Mouse (Mus musculus): ENCODE measurements around the gene Cgas.

The Cgas gene

DNA sequence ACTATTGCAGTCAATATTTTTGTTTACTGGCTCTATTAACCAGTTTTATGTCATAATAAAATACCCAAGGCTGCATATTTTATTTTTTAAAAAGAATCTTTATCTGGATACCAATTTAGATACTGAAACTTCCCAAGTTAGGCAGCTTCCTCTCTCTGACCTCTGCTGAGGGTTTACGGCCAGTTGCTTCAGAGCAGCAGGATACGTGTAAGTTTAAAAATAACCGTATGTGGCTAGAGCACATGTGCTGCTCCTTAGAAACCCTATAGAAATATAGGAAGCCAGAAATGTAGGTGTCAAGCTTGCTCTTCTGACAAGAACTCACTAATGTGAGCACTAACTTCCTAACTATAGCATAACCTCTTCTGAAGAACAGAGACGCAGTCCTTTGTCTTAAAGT, 20.3 kb upstream of the Cgas start:
- no peak for DNase-seq (ENCODE audit: low read depth, low spot score)

DNA sequence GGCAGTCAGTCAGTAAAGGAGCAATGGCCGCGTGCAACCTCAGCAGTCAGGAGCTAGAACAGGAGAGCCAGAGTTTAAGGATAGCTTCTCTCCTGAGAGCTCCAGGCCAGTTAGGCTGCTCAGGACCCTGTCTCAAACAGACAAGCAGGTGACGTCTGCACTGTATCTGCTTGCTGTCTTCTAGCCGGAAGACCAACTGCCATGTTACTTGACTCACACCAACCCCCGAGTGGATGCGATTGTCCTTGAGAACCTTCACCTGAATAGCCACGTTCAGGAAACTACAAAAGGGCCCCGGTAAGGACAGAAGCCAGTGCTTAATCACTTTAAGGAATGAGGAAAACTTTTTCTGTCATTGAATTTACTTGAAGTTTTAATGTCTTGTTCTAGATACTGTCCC, 14.0 kb upstream of the Cgas start:
- DNase-seq (ENCODE audit: low read depth, low spot score), result peak; percentile 70

DNA sequence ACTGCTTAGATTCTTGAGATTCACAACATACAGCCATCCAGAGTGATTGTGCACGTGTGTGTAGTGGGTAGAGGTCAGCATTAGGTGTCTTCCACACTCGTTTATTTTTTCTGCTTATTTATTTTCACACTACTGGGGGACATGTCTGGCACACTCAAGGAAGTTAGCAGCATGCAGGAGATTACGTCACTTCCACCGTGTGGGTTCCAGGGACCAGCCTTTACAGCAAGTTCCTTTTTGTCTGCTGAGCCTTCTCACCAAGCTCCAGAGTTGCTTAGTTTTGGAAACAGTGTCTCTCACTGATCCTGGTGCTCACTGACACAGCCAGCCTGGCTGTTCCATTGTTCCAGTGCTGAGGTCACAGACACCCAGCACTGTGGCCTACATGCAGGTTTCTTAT, 8.3 kb upstream of the Cgas start:
- no peak for DNase-seq (ENCODE audit: low read depth, low spot score)

DNA sequence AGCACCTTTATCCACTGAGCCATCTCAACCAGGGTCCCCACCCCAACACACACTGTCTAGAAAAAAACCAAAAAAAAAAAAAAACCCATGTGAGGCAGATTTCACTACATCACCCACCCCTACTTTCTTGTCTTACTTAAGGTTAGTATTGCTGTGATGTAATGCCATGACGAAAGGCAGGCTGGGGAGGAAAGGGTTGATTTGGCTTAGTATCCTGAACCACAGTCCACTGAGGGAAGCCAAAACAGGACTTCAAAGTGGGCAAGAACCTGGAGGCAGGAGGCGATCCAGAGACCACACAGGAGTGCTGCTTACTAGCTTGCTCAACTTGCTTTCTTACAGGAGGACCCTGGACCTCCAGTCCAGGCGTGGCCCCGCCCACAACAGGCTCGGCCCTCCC, 7.4 kb upstream of the Cgas start:
- no peak for DNase-seq (ENCODE audit: low read depth, low spot score)

DNA sequence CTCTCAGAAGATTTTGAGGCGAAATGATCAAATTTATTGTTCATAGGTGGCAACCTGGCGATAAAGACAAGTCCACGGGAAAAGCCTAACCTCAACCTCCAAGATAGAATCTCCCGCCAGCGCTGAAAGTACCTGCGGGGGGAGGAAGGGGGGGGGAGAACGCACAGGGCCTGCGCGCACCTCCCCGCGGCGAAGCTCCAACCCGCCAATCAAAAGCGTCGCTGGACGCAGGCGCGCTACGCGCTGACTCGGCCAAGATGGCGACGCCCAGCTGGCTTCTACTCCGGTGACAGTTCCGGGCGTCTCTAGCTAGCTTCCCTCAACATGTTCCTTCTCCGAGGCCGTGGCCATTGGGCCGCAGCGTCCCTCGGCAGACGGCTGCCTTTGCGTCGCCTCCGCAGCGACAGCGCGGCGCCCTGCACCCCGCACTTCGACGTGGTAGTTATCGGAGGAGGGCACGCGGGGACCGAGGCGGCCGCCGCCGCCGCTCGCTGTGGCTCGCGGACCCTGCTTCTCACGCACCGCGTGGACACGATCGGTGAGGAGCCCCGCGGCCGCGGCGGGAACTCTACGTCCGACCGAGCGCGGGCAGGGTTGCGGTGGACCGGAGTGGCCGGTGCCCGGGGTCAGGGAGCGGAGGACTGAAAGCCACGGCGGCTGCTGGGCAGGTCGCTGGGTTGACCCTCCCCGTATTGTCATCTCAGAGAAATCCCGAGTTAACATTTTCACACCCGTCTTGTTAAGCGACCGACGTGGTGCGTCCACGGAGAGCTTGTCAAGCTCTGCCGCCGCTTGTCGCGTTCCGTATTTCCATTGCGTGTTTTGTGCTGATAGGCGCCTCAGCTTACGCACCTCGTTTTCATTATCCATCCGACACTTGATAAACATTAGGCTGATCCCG, 5.2 kb upstream of the Cgas start, which contains the start of the genes Mto1 and Gm17324:
Mto1 (plus strand) TSS at position 236 of the 901 bp plus-strand sequence.
Gm17324 (minus strand) TSS at position 814 of the 901 bp plus-strand sequence.
- DNase-seq (ENCODE audit: low read depth, low spot score), result peak; percentile 95

DNA sequence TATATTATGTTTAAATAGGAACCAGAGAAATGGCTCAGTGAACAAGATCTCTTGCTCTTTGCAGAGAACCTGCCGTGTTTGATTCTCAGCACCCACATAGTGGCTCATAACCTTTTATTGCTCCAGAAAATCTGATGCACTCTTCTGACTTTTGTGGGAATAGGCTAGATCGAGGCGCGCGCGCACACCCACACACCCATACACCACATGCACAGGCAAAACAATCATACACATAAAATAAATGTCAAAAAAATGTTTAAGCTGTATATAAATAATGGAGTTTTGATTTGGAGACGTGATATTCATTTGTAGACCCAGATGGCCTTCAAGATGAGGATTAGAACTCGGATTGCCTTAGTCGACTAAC, 4.6 kb upstream of the Cgas start:
- no peak for DNase-seq (ENCODE audit: low read depth, low spot score)

DNA sequence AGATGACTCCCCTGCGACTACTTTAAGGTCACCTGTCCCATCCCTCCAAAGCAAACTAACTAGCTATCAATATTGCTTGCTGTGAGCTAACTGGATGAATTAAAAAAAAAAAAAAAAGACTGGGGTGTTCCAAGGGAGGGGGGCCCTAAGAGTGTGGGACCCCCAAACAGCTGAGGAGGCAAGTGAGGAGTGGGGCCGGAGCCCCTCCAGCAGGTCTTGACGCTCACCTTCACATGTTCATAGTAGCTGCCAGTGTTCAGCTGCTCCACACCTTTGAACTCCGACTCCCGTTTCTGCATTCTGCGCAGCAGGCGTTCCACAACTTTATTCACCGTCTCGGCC, 829 bp downstream of the Cgas start:
- DNase-seq (ENCODE audit: low read depth, low spot score), result no peak

DNA sequence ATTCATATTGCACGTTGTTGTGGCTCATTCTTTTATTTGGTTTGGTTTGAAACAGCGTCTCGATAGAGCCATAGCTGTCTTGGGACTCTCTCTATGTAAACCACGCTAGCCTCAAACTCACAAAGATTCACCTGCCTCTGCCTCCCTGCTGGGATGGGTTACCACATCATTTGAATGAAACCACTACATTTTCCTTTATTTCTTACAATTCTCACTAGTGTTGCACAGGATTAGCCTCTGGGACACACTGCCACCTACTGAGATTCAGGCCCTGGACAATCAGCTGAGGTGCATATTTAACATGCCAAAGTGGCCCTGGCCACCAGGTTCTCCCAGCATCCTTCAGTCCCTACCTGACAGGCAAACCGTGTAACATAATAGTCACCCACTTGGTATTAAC, 3.6 kb downstream of the Cgas start:
- DNase-seq (ENCODE audit: low read depth, low spot score), result no peak

DNA sequence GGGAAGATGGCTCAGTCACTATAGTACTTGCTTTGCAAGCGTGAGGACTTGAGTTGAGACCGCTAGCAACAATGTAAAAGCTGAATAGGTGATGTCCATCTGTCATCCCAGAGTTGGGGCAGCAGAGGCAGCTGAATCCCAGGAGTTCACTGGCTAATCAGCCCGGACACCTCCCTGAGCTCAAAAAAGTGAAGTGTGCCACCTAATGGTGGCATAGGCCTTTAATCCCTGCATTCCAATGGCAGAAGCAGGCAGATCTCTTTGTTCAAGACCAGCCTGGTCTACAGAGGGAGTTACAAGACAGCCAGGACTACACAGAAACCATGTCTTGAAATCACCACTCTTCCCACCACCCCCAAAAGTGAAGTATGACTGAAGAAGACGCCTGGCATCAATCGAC, 10.6 kb downstream of the Cgas start:
- peak; percentile 37 for DNase-seq (ENCODE audit: low read depth, low spot score)

DNA sequence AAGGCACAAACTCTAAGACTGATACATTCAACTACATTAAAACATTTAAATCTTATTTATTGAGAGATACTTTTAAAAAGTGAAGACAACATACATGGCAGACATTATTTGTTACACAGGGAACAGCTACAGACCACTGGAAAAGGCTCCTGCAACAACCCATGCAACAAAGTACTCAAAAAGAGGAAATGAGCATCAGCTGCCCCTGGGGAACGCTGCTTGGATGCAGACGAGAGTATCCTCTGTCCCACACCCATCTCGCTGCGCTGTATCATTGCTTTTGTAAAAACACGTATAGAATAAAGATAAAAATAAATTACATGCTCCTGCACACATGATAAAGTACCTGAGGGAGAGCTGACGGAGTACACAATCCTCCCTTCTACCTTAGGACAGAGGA, 12.6 kb downstream of the Cgas start:
- DNase-seq (ENCODE audit: low read depth, low spot score), result no peak

DNA sequence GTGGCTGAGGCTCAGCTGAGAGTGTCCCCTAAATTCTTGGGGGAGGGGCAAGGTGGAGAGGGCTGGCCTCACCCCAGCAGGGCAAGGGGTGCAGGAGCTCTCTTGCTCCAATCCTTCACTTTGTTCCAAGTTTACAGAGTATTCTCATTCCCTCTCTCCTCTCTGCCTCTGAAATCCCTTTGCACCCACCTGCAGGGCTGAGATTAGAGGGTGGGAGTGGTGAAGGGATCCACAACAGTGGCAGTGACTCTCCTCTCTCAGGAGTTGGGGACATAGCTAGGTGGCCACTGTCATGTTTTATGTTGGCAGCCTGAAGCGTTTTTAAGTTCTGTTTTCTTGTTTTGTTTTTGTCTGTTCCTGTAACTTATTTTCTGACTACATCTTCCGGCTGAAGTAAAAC, 13.5 kb downstream of the Cgas start:
- DNase-seq (ENCODE audit: low read depth, low spot score), result no peak

DNA sequence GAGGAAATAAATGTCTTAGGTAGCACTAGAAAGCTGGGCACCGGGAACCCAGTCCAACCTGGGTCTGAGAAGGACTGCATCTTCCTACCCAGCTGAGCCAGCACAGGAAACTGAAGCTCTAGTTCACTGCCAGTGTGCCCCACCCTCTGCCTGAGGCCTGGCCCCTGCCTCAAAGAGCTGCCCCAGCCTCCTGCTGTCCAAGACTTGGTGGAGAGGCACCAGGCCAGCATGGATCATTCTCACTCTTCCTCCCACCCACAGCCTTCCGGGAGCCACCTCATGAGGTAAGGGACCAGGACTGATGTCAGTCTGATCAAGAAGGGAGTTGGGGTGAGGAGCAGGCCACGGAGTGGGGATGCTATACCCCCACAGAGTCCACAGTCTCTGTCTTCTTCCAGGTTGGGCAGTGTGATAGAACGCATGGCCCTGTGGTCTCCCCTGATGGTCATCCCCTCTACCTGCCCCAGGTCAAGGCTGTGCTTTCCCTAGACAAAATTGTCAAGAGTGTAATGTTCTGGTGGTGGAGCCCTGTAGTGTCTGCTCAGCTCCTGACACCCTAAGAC, 14.1 kb downstream of the Cgas start:
- no peak for DNase-seq (ENCODE audit: low read depth, low spot score)

DNA sequence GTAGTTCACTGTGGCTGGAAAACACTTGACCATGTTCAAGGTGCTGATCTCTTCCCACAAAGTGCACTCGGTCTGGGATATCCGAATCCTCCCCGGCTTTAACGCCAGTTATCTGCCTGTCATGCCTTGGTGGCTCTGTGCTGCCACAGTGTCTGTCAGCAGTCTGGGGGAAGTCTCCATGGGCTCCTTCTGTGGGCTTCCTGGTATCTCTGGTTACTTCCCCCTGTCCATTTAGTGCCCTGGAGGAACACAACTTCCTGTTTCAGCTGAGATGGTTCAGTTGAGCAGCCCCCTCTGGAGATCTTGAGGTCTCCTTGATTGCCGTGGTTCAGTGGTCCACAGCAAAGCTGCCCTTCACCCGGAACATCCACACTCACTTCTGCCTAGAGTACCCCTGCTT, 14.9 kb downstream of the Cgas start:
- no peak for DNase-seq (ENCODE audit: low read depth, low spot score)

DNA sequence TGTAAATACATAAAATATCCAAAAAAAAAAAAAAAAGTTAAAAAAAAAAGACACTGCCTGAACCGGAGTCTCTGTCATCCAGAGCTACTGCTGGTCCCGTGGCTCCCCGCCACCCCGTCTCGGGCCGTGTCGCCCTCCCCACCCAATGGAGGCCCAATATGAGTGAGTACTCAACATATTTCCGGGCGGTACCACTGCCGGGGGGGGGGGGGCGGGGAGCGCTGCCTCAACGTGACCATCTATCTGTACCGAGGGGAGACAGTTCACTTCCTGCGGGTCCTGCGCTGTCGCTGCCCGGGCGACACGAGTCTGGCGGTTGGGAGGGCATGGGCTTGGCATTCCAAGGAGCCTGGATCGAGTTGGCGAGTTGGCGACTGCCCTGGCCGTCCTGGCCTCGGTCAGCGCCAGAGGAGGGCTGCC, 15.7 kb downstream of the Cgas start:
- peak; percentile 39 for DNase-seq (ENCODE audit: low read depth, low spot score)

DNA sequence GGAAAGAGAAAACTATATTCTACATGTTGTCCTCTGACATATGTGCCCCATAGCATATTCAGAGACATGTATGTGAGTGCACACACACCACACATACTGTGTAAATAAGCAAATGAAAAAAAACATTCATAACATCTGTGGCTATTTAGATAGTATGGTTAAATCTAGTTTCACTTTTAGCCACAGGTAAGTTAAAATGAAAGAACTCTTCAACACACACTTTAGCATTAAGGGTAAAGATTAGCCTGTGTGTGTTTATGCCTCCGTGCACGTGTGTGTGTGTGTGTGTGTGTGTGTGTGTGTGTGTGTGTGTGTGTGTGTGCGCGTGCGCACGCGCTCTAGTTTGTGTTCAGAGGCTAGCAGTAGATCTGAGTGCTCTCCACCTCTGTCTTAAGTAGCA, 41.4 kb downstream of the Cgas start:
- no peak for DNase-seq (ENCODE audit: low read depth, low spot score)

DNA sequence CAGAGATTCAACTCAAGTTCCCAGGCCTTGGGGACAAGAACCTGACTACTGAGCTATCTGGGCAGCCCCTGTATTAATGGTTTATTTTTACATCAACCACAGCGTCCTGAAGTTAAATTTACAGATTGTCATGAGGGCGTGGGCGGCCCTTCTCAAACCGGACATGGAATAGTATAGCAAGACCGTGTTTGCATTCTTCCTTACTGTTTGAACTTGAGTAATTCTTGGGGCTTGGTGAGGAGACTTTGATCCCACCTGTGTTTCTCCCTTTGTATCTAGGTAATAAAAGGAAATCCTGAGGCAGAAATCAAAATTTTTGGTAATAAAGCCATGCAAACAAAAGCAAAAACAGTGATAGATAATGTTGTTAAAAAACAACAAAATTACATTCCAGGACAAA, 42.5 kb downstream of the Cgas start:
- no peak for DNase-seq (ENCODE audit: low read depth, low spot score)

DNA sequence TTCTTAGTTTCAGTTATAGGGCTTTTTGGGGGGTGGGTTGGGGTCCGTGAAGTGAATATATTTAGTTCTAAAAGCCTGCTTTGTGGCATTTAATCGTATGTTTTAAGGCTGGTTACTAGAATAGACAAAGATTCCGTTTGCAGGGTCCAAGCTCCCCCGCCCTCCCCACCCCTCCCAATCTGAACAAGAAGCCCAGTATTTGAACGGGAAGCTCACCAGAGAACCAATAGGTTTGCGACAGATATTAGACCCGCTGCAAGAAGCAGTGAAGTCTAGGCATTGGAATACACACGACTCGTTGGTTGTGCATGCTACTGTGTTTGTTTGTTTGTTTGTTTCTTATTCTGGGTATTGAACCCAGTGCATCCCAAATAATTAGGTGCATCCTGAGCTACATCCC, 46.5 kb downstream of the Cgas start:
- DNase-seq (ENCODE audit: low read depth, low spot score), result no peak

DNA sequence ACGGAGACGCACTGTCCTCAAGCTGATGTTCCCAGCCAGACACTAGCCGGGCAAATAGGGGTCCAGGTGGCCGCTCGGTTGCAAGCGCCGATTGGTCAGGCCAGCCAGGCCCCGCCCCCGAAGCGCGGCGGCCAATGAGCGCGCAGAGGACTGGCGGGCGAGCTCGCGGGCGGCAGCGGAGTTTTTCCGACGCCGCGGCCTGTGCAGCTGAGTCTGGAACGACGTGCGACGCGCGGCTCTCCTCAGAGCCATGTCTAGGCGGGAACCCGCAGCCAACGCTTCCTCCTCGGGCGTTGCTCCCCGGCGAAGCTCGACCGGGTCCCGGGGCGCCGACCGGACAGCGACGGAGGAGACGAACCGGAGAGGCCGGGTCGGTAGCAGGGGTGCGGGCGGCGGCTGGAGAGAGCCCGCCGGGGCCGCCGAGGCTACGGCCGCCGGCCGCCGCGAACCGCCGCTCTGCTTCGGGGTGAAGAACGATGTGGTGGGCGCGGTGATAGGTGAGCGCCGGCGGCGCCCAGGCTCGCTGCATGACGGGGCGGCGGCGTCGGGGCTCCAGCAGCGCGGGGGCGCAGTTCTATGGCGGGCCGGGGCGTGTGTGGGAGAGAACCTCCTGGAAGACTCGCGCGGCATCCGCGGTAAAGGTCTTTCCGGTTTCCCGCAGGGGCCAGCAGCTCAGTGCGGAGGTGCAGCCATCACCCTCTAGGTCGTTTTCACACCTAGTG, 47.2 kb downstream of the Cgas start, which contains the start of gene Ddx43:
Ddx43 (plus strand) TSS at position 148 of the 722 bp plus-strand sequence.
- DNase-seq (ENCODE audit: low read depth, low spot score), result peak; percentile 96

DNA sequence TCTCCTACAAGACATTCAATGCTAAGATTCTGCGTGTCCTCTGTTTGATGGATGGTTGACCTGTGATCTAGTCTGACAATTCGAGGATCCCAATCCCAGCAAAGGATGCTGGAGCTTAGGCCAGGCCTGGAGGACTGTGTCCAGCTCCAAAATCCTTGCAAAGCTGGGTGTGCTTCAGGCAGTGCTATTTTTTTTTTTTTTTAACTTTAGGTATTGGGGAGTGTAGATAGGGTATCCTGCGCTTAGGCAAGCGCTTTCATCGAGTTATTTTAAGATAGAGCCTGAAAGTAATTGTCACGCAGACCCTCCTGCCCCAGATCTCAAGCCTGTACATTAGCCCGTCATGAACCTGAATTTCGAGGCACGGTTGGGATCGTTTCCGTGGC, 47.8 kb downstream of the Cgas start:
- no peak for DNase-seq (ENCODE audit: low read depth, low spot score)

DNA sequence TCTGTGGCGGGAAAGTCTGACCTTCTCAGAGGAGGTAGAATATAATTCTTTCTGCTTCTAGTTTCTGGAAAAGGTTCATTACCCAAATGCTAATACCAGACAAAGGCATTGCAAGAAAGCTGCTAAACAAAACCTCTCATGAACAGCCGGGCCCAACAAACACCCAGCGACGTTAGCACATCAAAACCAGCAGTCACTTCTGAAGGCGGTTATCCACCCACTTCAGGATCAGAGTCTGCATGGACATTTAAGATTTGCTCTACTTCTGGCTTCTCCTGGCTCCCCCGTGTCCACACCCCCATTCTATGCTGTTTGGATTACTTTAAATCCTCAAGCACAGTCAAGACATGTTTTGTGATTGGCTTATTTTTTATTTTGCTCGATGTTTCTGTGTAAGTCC, 48.4 kb downstream of the Cgas start:
- no peak for DNase-seq (ENCODE audit: low read depth, low spot score)

DNA sequence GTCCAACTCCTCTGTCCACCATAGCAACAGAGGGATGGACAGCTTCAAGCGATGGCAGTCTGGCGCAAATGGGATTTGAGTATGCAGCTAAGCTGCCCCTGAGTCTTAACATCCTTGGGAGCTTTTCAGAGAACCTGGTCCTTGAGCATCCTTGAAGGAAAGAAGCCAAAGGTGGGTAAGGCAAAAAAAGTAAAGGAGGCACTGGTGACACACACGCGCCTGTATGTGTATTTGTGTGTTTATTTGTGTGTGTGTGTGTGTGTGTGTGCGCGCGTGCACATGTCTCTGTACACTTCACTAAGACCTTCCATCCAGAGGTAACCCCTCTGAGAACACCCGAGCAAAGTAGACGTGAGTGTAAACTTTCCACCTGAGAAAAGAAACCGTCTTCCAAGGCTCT, 49.3 kb downstream of the Cgas start:
- DNase-seq (ENCODE audit: low read depth, low spot score), result no peak

DNA sequence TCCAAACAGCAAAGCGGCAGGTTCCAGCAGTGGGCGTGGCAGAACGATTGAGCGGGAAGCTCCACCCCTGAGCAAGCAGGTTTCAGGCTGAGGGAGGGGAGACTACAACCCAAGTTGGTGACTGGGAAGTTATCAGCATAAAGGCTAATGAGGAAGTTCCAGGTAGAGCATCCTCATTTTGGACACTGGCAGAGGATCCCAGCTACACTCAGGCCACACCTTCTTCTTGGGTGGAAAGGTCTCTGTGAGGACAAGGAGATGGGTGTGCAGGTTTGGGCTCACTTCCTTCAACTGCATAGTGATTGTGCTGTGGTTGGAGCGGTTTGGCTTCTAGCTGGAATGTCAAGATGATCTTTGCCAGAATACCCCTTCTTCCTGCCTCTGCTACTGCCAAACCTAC, 53.1 kb downstream of the Cgas start:
- DNase-seq (ENCODE audit: low read depth, low spot score), result peak; percentile 64

DNA sequence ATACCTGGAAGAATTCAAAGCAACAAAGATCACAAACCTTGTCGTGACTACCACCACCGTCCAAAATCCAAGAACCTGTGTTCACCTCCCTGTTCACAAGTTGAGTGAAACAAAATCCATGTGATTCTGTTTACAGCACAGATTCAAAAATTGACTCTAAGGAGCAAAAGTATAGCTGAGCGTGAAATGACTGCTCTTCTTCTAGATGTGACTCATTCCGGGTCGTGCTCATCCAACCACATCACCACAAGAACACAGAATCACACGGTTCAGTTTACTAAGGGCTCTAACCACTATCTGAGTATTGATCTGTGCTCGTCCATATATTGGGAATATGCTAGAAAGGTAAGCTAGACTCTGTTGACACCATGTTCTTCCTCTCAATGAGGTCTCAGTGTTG, 56.1 kb downstream of the Cgas start:
- no peak for DNase-seq (ENCODE audit: low read depth, low spot score)
